Mouse (Mus musculus) heart, embryonic 14.5 days (tissue): ENCODE results near the gene Arsb. TPM values are rescaled to one million over a fixed set of nuclear protein-coding genes. Genes with fewer than 3 reads are reported as not detected.

Source experiments
- ATAC-seq: fragments of 200-750 bp; cut with Nextera tagmentation; 2 replicates; pipeline ENCODE4 v1.8.0; 2017; ENCODE audit warnings: low read depth, moderate TSS enrichment; ENCODE audit not compliant: insufficient number of reproducible peaks, insufficient read depth, low FRiP score
- H3K27ac ChIP-seq, 2 experiments: fragments of 200-500 bp in 1 of 2; fragments of 300-500 bp in 1 of 2; sonication (generic) in 1 of 2; replicated peaks in 1 of 2; 2 replicates each; pipeline ENCODE4 v1.5.1; 2012 to 2014; ENCODE audit warnings: low read depth in 2 of 2, low read length in 2 of 2, control low read depth in 1 of 2, mild to moderate bottlenecking in 1 of 2, mixed read lengths in 1 of 2; ENCODE audit not compliant: control insufficient read depth in 1 of 2, insufficient read depth in 1 of 2
- H3K27me3 ChIP-seq: fragments of 300-500 bp; sonication (generic); 2 replicates; pipeline ENCODE4 v1.6.1; 2014; ENCODE audit warnings: mild to moderate bottlenecking, low read length, control low read depth; ENCODE audit not compliant: control insufficient read depth, insufficient read depth
- H3K36me3 ChIP-seq: fragments of 300-500 bp; sonication (generic); 2 replicates; pipeline ENCODE4 v1.6.1; 2014; ENCODE audit warnings: mild to moderate bottlenecking, control low read depth, low read length, mixed read lengths; ENCODE audit not compliant: control insufficient read depth, insufficient read depth
- H3K4me1 ChIP-seq, 2 experiments: fragments of 200-500 bp in 1 of 2; fragments of 300-500 bp in 1 of 2; sonication (generic) in 1 of 2; 2 replicates each; pipeline ENCODE4 v1.6.1; 2012 to 2014; ENCODE audit warnings: low read length in 2 of 2, control low read depth in 1 of 2, mixed read lengths in 1 of 2; ENCODE audit not compliant: control insufficient read depth in 2 of 2, insufficient read depth in 2 of 2
- H3K4me2 ChIP-seq: fragments of 300-500 bp; sonication (generic); 2 replicates; pipeline ENCODE4 v1.6.1; 2014; ENCODE audit warnings: mild to moderate bottlenecking, low read length
- H3K4me3 ChIP-seq, 2 experiments: fragments of 200-500 bp in 1 of 2; fragments of 300-500 bp in 1 of 2; sonication (generic) in 1 of 2; 2 replicates each; pipeline ENCODE4 v1.5.1; 2012 to 2014; ENCODE audit warnings: low read length in 2 of 2, mild to moderate bottlenecking in 2 of 2, control low read depth in 1 of 2, low read depth in 1 of 2, moderate library complexity in 1 of 2; ENCODE audit not compliant: control insufficient read depth in 1 of 2, insufficient read depth in 1 of 2
- H3K9ac ChIP-seq: fragments of 300-500 bp; sonication (generic); 2 replicates; pipeline ENCODE4 v1.6.1; 2014; ENCODE audit warnings: mild to moderate bottlenecking, low read length
- H3K9me3 ChIP-seq: fragments of 300-500 bp; sonication (generic); 2 replicates; pipeline ENCODE4 v1.6.1; 2016; ENCODE audit warnings: low read length, control low read depth; ENCODE audit not compliant: control insufficient read depth
- WGBS: fragments of 180-500 bp; shearing (Covaris S2); extraction: QIAGEN DNeasy Blood & Tissue Kit; methylation state at CpG from one replicate; pipeline ENCODE4 v1.1.7; 2014; 5-methylcytosine and 5-hydroxymethylcytosine counted together
- polyA plus RNA-seq: library from polyadenylated mRNA; unstranded; fragments of >200 nt; fragmentation: Nextera tagmentation; extraction: Ambion mirVana; gene quantifications from 2 replicates; pipeline ENCODE4 v1.2.1, GENCODE M21; 2014

Gene Arsb
- polyA plus RNA-seq = 8.6 and 10.0 TPM in 2 replicates

- H3K4me1 ChIP-seq = peaks cover 0 to 12% of the 10 kb centered on the region in 2 experiments; a peak in 2 of 4 replicates
- H3K4me3 ChIP-seq = peak within 1 kb of the TSS; percentile 57 to 73
- H3K9me3 ChIP-seq = no peaks in the 10 kb centered on the region
- peak within 1 kb of the TSS; percentile 99 for H3K4me2 ChIP-seq
- no peaks in the 10 kb centered on the region for H3K36me3 ChIP-seq
- peak within 1 kb of the TSS; percentile 84 for H3K9ac ChIP-seq
- no peaks in the 10 kb centered on the region for H3K27me3 ChIP-seq
- under 1% methylated on average over 66 of the region's 66 CpGs for WGBS
- H3K27ac ChIP-seq = peak within 1 kb of the TSS; percentile 35 to 74
- ATAC-seq = peak; percentile 93
Measured at GRCm38 (mm10) chr13:93771588-93772278, at the start of gene Arsb. Gene Arsb, plus strand, starts transcription at chr13:93771630.

GRCm38 (mm10) chr13:93721916-93722315 is 49.5 kb upstream of the Arsb start:
- WGBS = 67% methylated on average over 4 of the region's 4 CpGs
- no peaks in the 10 kb centered on the region for H3K9me3 ChIP-seq
- H3K27me3 ChIP-seq = no peaks in the 10 kb centered on the region
- 0 out of 4 replicates have a peak, but pooled peaks cover 0 to 2% of the 10 kb centered on the region in 2 experiments for H3K4me1 ChIP-seq
- no peak overlapping the region for H3K9ac ChIP-seq
- no peak overlapping the region for H3K27ac ChIP-seq
- H3K36me3 ChIP-seq = no peaks in the 10 kb centered on the region
- no peak overlapping the region for H3K4me2 ChIP-seq
- ATAC-seq = no peak
- no peak overlapping the region for H3K4me3 ChIP-seq

GRCm38 (mm10) chr13:93723455-93723854 is 48.0 kb upstream of the Arsb start:
- H3K4me2 ChIP-seq = no peak overlapping the region
- H3K4me3 ChIP-seq = no peak overlapping the region
- 0 out of 4 replicates have a peak, but pooled peaks cover 0 to 2% of the 10 kb centered on the region in 2 experiments for H3K4me1 ChIP-seq
- ATAC-seq = no peak
- H3K36me3 ChIP-seq = no peaks in the 10 kb centered on the region
- H3K9ac ChIP-seq = no peak overlapping the region
- WGBS = 86% methylated on average over 3 of the region's 3 CpGs
- H3K27ac ChIP-seq = no peak overlapping the region
- H3K9me3 ChIP-seq = no peaks in the 10 kb centered on the region
- H3K27me3 ChIP-seq = no peaks in the 10 kb centered on the region

- Histone ChIP-seq H3K27me3 (no peaks in the 10 kb centered on the region), H3K4me3 (no peak overlapping the region), H3K27ac (no peak overlapping the region), H3K4me2 (no peak overlapping the region), H3K36me3 (no peaks in the 10 kb centered on the region), H3K4me1 (no peaks in the 10 kb centered on the region), H3K9me3 (no peaks in the 10 kb centered on the region), H3K9ac (no peak overlapping the region)
- ATAC-seq = no peak
- WGBS = 31% methylated on average over 2 of the region's 2 CpGs
Measured at GRCm38 (mm10) chr13:93724206-93724605, 47.2 kb upstream of the Arsb start.

- 81% methylated on average over 5 of the region's 5 CpGs for WGBS
- Histone ChIP-seq H3K36me3 (no peaks in the 10 kb centered on the region), H3K4me3 (no peak overlapping the region), H3K4me2 (no peak overlapping the region), H3K9me3 (no peaks in the 10 kb centered on the region), H3K27me3 (no peaks in the 10 kb centered on the region), H3K4me1 (no peaks in the 10 kb centered on the region), H3K27ac (no peak overlapping the region), H3K9ac (no peak overlapping the region)
- no peak for ATAC-seq
Measured at GRCm38 (mm10) chr13:93735131-93735636, 36.2 kb upstream of the Arsb start.

- WGBS = 41% methylated on average over 8 of the region's 8 CpGs
Measured at GRCm38 (mm10) chr13:93744118-93744517, 27.3 kb upstream of the Arsb start.

GRCm38 (mm10) chr13:93752597-93753400 is 18.6 kb upstream of the Arsb start:
- Histone ChIP-seq H3K4me2 (no peak overlapping the region), H3K27ac (no peak overlapping the region), H3K4me3 (no peak overlapping the region), H3K27me3 (no peaks in the 10 kb centered on the region), H3K36me3 (no peaks in the 10 kb centered on the region), H3K9me3 (no peaks in the 10 kb centered on the region), H3K9ac (no peak overlapping the region), H3K4me1 (0 out of 4 replicates have a peak, but pooled peaks cover 0 to 7% of the 10 kb centered on the region in 2 experiments)
- no peak for ATAC-seq
- 67% methylated on average over 14 of the region's 14 CpGs for WGBS

More at GRCm38 (mm10) chr13:93744118-93744517, 27.3 kb upstream of the Arsb start:
- no peak overlapping the region for H3K4me2 ChIP-seq
- no peaks in the 10 kb centered on the region for H3K36me3 ChIP-seq
- no peaks in the 10 kb centered on the region for H3K4me1 ChIP-seq
- no peaks in the 10 kb centered on the region for H3K27me3 ChIP-seq
- ATAC-seq = no peak
- H3K9me3 ChIP-seq = no peaks in the 10 kb centered on the region
- no peak overlapping the region for H3K9ac ChIP-seq
- no peak overlapping the region for H3K27ac ChIP-seq
- no peak overlapping the region for H3K4me3 ChIP-seq
